Mouse (Mus musculus): ENCODE measurements around the gene Thoc2. TPM values are rescaled to one million over a fixed set of nuclear protein-coding genes. Genes with fewer than 3 reads are reported as not detected.
A peak's percentile ranks its signal among the peaks of the same experiment; 100 is the strongest.
"Not testable (repeated sequence)": the region's sequence is repeated elsewhere in the genome, so short reads cannot be mapped to it uniquely, and the experiment has no call there.

The Thoc2 gene
- total RNA-seq (2021) = 10 to 100 TPM; 39.5 to 49.0 TPM
- long read RNA-seq, experiment 1, full-length matches to known transcripts = 2 of 8 reads
- long read RNA-seq, experiment 1, partial matches to known transcripts = 5 of 8 reads
- long read RNA-seq, experiment 1, other reads (novel, unspliced or antisense) = 1 of 8 reads
- long read RNA-seq, experiment 2, partial matches to known transcripts = 3 of 5 reads
- long read RNA-seq, experiment 2, other reads (novel, unspliced or antisense) = 2 of 5 reads

DNA sequence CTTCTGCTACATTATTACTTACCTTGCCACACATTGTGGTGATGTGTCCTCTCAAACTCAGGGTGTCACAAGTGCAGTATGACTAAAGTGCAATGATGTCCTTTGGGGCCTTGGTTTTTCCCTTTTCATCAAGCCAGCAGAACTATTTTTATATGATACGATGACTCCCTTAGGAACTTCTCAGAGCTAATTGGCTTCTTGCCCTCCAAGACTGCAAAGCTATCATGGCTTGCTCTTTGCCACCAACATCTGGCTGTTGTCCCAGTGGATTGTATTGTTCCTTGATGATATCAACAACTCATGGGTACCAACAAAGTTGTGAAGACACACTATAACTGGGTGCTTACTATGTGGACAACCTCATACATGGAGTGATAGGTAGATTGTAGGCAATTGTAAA is at the start of gene Thoc2:
Gene Thoc2 (minus strand): TSS at position 101 of the 400 bp plus-strand sequence.
- no peak for DNase-seq (ENCODE audit: low spot score in 2 of 2)

GRCm38 (mm10) chrX:41970096-41970495 is 49.6 kb upstream of the Thoc2 start:
- DNase-seq (ENCODE audit: low spot score in 2 of 2) = no peak
- intact Hi-C loops (cut with DNase I) = no loop called here

More for the DNA sequence above, at the start of gene Thoc2:
- intact Hi-C loops (cut with DNase I) = no loop called here

- DNase-seq (ENCODE audit: low spot score in 2 of 2) = no peak
- intact Hi-C loops (cut with DNase I) = no loop called here
These were observed 48.9 kb upstream of the Thoc2 start for GRCm38 (mm10) chrX:41969341-41969740.

DNA sequence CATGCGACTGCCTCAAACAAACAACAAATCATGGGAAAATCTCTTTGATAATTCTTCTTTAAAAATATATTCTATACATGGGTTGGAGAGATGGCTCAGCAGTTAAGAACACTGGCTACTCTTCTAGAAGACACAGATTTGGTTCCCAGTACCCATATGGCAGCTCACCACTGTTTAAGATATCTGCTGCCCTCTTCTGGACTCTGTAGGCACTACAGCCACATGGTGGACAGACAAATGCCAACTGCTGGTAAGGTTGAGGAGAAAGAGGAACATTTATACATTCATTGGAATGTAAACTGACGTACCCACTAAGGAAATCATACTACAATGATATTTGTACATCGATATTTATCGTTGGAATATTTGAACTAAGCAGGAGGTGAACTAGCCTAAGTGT is 36.7 kb upstream of the Thoc2 start:
- no peak for DNase-seq (ENCODE audit: low spot score in 2 of 2)
- intact Hi-C loops (cut with DNase I) = no loop called here

- intact Hi-C loops (cut with DNase I) = no loop called here
- no peak for DNase-seq (ENCODE audit: low spot score in 2 of 2)
These were observed 21.4 kb upstream of the Thoc2 start for GRCm38 (mm10) chrX:41941840-41942239.

- intact Hi-C loops (cut with DNase I); DNase-seq (ENCODE audit: low spot score in 2 of 2): not testable (repeated sequence)
These were observed 11.3 kb upstream of the Thoc2 start for GRCm38 (mm10) chrX:41931821-41932220.

DNA sequence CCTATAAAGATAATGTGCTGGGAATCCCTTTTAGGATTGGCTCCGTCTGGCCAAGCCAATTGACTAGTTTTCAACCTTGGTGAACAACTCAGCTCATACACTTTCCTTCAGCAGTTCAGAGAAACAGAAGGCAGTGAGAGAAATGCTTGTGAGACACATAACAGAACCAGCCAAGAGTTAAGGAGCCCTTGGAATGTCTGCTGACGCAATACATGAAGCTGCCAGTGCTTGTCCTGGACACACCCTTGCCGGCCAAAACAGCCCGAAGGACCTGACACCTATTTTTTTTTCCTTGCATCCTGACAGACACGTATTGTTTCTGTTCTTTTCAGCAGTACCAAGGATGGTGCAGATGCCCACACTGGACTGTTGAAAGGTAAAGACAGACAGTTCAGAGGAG is 4.2 kb upstream of the Thoc2 start:
- DNase-seq (ENCODE audit: low spot score in 2 of 2) = no peak
- intact Hi-C loops (cut with DNase I) = no loop called here

DNA sequence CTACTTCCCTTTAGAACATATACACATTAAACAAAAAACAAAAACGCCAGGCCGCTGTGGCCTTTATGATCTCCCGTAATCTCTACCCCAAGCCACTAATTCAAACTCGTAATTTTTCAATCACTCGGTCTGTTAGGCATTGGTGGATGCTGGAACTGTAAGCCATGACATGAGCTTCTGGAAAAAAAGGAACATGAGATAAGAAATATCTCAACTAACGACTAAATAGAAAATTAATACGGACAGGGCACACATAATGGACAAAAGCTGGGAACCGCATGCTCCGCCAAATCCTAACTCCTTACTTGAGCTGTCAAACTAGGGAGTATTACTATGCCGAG is 8.4 kb downstream of the Thoc2 start:
- no peak for DNase-seq (ENCODE audit: low spot score in 2 of 2)
- intact Hi-C loops (cut with DNase I) = no loop called here

GRCm38 (mm10) chrX:41911390-41912060 is 8.9 kb downstream of the Thoc2 start:
- peak; percentile 87 to 89 for DNase-seq (ENCODE audit: low spot score in 2 of 2)
- intact Hi-C loops (cut with DNase I) = no loop called here

DNA sequence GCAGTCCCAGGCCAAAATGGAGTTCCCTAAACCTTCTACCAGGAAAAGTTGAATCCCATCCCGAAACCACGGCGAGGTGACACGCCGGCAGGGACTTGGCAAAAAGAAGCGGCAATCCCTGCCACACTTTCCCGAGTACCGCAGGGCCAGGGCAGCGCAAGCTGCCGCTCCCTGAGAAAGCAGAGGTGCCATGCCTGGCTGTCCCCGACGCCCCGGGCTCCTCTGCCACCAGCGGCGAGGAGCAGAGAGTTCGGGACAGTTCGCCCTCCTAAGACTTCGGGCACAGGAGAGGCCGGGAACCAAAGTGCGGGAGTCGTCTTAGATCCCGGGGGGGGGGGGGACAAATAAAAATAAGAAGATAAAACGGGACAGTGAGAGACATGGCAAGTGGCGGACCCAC is 9.5 kb downstream of the Thoc2 start:
- DNase-seq (ENCODE audit: low spot score in 2 of 2) = no peak
- intact Hi-C loops (cut with DNase I) = no loop called here

GRCm38 (mm10) chrX:41910471-41910870 is 10.0 kb downstream of the Thoc2 start:
- intact Hi-C loops (cut with DNase I) = no loop called here

DNA sequence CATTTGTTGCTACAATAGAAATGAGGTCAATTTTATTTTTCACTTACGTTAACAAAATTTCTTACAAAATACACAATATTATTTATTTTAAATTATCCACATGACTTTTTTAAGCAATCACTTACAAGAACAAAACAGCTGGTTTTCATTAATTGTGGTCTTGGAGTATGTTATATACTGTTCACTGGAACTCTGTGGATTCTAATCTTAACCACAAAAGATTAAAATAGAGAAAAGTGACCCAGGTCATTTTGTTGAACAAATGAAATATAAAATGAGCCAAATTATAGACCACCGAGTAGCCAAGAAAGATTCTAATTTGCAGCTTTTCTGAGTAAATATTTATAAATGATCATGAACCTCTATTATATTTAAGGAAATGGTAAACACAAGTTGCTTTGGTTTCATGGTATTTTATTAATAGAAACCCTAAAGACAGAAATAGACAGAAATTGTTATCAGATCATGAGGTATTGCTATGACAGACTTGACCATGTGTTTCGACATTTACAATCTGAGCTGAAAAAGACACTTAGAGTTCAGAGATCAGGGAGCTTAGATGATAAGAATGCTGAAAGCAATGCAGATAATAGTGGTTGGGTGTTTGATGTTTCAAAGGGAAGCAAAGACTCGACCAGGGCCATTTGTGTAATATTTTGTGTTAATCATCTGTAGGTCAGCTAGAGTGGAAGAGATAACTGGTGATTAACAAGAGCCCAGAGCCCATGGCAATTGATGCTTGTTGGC is 35.5 kb downstream of the Thoc2 start:
- intact Hi-C loops (cut with DNase I) = no loop called here
- no peak for DNase-seq (ENCODE audit: low spot score in 2 of 2)

More at GRCm38 (mm10) chrX:41910471-41910870, 10.0 kb downstream of the Thoc2 start:
- DNase-seq (ENCODE audit: low spot score in 2 of 2) = no peak

DNA sequence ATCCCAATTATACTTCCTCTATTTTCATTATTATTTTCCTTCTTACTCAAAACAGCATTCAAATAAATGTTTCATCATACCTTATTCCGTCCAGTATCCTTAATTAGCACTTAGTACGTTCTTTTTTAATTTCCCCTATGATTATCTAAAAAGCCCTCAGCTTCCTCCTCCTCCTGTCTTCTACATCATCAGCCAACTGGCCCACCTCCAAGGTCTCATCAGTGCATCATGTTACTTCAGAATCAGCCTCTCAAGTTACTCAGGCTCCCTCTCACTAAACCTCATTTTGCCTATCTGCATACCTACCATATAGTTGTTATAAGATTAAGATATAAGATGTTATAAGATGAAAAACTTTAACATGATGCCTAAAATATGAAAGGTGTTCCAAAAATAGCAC is 43.9 kb downstream of the Thoc2 start:
- intact Hi-C loops (cut with DNase I) = no loop called here
- no peak for DNase-seq (ENCODE audit: low spot score in 2 of 2)

DNA sequence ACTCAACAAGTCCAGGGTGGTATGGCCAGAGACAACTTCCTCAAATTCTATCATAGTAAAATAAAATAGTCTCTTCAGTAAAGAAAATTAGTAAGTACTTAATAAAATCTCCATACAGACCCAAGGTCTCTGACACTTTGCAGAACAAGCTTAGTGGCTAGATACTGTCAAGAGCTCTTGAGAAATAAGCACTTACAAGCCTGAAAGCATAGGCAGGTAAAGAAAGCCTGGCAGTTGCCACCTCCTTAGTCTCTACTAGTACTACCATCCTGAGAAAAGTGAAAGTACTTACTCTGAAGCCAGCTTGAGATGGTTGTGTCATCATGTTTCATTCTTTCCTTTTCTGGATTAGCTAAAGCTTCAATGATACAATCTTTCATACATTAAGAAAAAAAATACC is 82.7 kb downstream of the Thoc2 start:
- intact Hi-C loops (cut with DNase I) = no loop called here
- DNase-seq (ENCODE audit: low spot score in 2 of 2) = no peak

DNA sequence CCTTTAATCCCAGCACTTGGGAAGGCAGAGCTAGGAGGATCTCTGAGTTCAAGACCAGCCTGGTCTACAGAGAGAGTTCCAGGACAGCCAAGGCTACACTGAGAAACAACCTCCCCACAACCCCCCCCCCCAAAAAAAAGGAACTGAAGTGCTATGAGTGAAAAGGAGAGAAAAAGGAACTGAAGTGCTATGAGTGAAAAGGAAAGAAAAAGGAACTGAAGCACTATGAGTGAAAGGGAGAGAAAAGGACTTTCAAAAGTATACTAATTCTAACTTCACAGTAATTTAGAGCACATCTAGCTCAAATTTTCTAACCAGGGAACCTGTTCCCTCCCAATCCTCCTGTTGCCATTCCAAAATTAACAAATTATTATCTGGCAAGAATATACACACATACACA is 114.9 kb downstream of the Thoc2 start:
- intact Hi-C loops (cut with DNase I) = no loop called here

GRCm38 (mm10) chrX:41793303-41793702 is 127.2 kb downstream of the Thoc2 start:
- DNase-seq (ENCODE audit: low spot score in 2 of 2) = no peak
- intact Hi-C loops (cut with DNase I) = no loop called here

More for the DNA sequence above, 114.9 kb downstream of the Thoc2 start:
- no peak for DNase-seq (ENCODE audit: low spot score in 2 of 2)

Small RNA genes within 50 kb of the gene (microRNA-seq; reads per million reads assigned to microRNA genes)
- 0 reads per million in 2 experiments for gene Gm44490

Other genes with a start within 250 kb of the Thoc2 start
- 10 to 100 TPM; 47.9 to 50.3 TPM for gene Xiap, start 139.0 kb upstream of the Thoc2 start, total RNA-seq (2021)
- gene Stag2, start 228.6 kb upstream of the Thoc2 start, total RNA-seq (2021) = 10 to 100 TPM; 47.7 to 52.3 TPM

All from left cerebral cortex, postnatal 14 days (tissue).